Mouse (Mus musculus) cerebellum, adult 9-11 months (tissue): Measurements from ENCODE around the gene Prdm2.
A peak's percentile ranks its signal among the peaks of the same experiment; 100 is the strongest.

Experiments used
- DNase-seq: peaks from one replicate; pipeline ENCODE4 v3.0.0; 2022

Prdm2 gene

GRCm38 (mm10) chr4:143212341-143213174 is at the start of gene Prdm2:
TSS of gene Prdm2 (minus strand) at chr4:143212995.
- DNase-seq: peak; percentile 71

GRCm38 (mm10) chr4:143259718-143260349 is 47.0 kb upstream of the Prdm2 start:
- DNase-seq: no peak

- no peak for DNase-seq
Observed at GRCm38 (mm10) chr4:143258517-143258916, 45.7 kb upstream of the Prdm2 start.

- DNase-seq: no peak
Observed at GRCm38 (mm10) chr4:143257971-143258370, 45.2 kb upstream of the Prdm2 start.

- DNase-seq: no peak
Observed at GRCm38 (mm10) chr4:143255541-143255940, 42.7 kb upstream of the Prdm2 start.

GRCm38 (mm10) chr4:143253356-143253755 is 40.6 kb upstream of the Prdm2 start:
- no peak for DNase-seq

GRCm38 (mm10) chr4:143248050-143248449 is 35.3 kb upstream of the Prdm2 start:
- DNase-seq: no peak

GRCm38 (mm10) chr4:143241294-143241693 is 28.5 kb upstream of the Prdm2 start:
- DNase-seq: no peak

GRCm38 (mm10) chr4:143239615-143240201 is 26.9 kb upstream of the Prdm2 start:
- no peak for DNase-seq

- DNase-seq: no peak
Observed at GRCm38 (mm10) chr4:143239117-143239516, 26.3 kb upstream of the Prdm2 start.

- DNase-seq: peak; percentile 13
Observed at GRCm38 (mm10) chr4:143238241-143239031, 25.6 kb upstream of the Prdm2 start.

- DNase-seq: no peak
Observed at GRCm38 (mm10) chr4:143231790-143232422, 19.1 kb upstream of the Prdm2 start.

- no peak for DNase-seq
Observed at GRCm38 (mm10) chr4:143231110-143231509, 18.3 kb upstream of the Prdm2 start.

- no peak for DNase-seq
Observed at GRCm38 (mm10) chr4:143227976-143228375, 15.2 kb upstream of the Prdm2 start.

- no peak for DNase-seq
Observed at GRCm38 (mm10) chr4:143225886-143226285, 13.1 kb upstream of the Prdm2 start.

GRCm38 (mm10) chr4:143219316-143219751 is 6.5 kb upstream of the Prdm2 start:
- no peak for DNase-seq

- DNase-seq: no peak
Observed at GRCm38 (mm10) chr4:143218858-143219257, 6.1 kb upstream of the Prdm2 start.

- DNase-seq: no peak
Observed at GRCm38 (mm10) chr4:143217189-143217588, 4.4 kb upstream of the Prdm2 start.

GRCm38 (mm10) chr4:143214221-143214797 is 1.5 kb upstream of the Prdm2 start:
- no peak for DNase-seq

- DNase-seq: no peak
Observed at GRCm38 (mm10) chr4:143213571-143213970, 776 bp upstream of the Prdm2 start.

GRCm38 (mm10) chr4:143213175-143213479 is 332 bp upstream of the Prdm2 start:
- peak; percentile 32 for DNase-seq
